Mouse (Mus musculus): ENCODE data around the gene Alas2. TPM values are rescaled to one million over a fixed set of nuclear protein-coding genes. Genes with fewer than 3 reads are reported as not detected.

Alas2 gene
- 14.8 and 17.9 TPM in 2 replicates for polyA plus RNA-seq (2015; fragmentation: Nextera tagmentation; extraction: Ambion mirVana)

GRCm38 (mm10) chrX:150547239-150547638 lies at the start of gene Alas2:
Alas2 (plus strand) TSS chrX:150547375.

GRCm38 (mm10) chrX:150588023-150588764 lies 41.0 kb downstream of the Alas2 start, which contains the start of gene Pfkfb1:
Pfkfb1 (plus strand) TSS chrX:150588229.

GRCm38 (mm10) chrX:150589696-150590095 lies 42.5 kb downstream of the Alas2 start, which contains the start of gene Apex2:
Apex2 (minus strand) TSS chrX:150589868.

Small RNA genes within 50 kb of the gene (microRNA-seq; reads per million reads assigned to microRNA genes)
- gene Mir3620, result 0 to 0.10 reads per million in 2 experiments

Other genes starting within 250 kb of the Alas2 start
- 10.0 and 10.1 TPM in 2 replicates for gene Tmem29, start 88.2 kb upstream of the Alas2 start, polyA plus RNA-seq (2015; fragmentation: Nextera tagmentation; extraction: Ambion mirVana)
- 6.9 and 9.1 TPM in 2 replicates for gene Pfkfb1, start 40.9 kb downstream of the Alas2 start, polyA plus RNA-seq (2015; fragmentation: Nextera tagmentation; extraction: Ambion mirVana)
- 5.0 and 7.0 TPM in 2 replicates for gene Apex2, start 42.5 kb downstream of the Alas2 start, polyA plus RNA-seq (2015; fragmentation: Nextera tagmentation; extraction: Ambion mirVana)
- gene Tro, start 110.2 kb downstream of the Alas2 start, polyA plus RNA-seq (2015; fragmentation: Nextera tagmentation; extraction: Ambion mirVana), result 5.6 and 6.0 TPM in 2 replicates